Mouse (Mus musculus) kidney, embryonic 15.5 days (tissue): ENCODE data around the gene Olfr689. TPM values are rescaled to one million over a fixed set of nuclear protein-coding genes. Genes with fewer than 3 reads are reported as not detected.

Experiments used
- ATAC-seq: fragments of 200-750 bp; cut with Nextera tagmentation; replicated peaks from 2 replicates; pipeline ENCODE4 v1.8.0; 2017; ENCODE audit warnings: moderate TSS enrichment; ENCODE audit not compliant: low FRiP score
- H3K27ac ChIP-seq: fragments of 300-500 bp; sonication (generic); 2 replicates; pipeline ENCODE4 v1.5.1; 2015; ENCODE audit warnings: mild to moderate bottlenecking, inconsistent platforms
- H3K27me3 ChIP-seq: fragments of 300-500 bp; sonication (generic); 2 replicates; pipeline ENCODE4 v1.6.1; 2015; ENCODE audit warnings: inconsistent platforms
- H3K36me3 ChIP-seq: fragments of 300-500 bp; sonication (generic); 2 replicates; pipeline ENCODE4 v1.6.1; 2015; ENCODE audit warnings: inconsistent platforms
- H3K4me1 ChIP-seq: fragments of 300-500 bp; sonication (generic); 2 replicates; pipeline ENCODE4 v1.6.1; 2015; ENCODE audit warnings: inconsistent platforms
- H3K4me2 ChIP-seq: fragments of 300-500 bp; sonication (generic); 2 replicates; pipeline ENCODE4 v1.6.1; 2015; ENCODE audit warnings: moderate library complexity, mild to moderate bottlenecking, inconsistent platforms
- H3K4me3 ChIP-seq: fragments of 300-500 bp; sonication (generic); replicated peaks from 2 replicates; pipeline ENCODE4 v1.5.1; 2015; ENCODE audit warnings: mild to moderate bottlenecking, inconsistent platforms
- H3K9ac ChIP-seq: fragments of 300-500 bp; sonication (generic); 2 replicates; pipeline ENCODE4 v1.6.1; 2015; ENCODE audit warnings: mild to moderate bottlenecking, inconsistent platforms
- H3K9me3 ChIP-seq: fragments of 300-500 bp; sonication (generic); replicated peaks from 2 replicates; pipeline ENCODE4 v1.6.1; 2016; ENCODE audit warnings: inconsistent platforms
- WGBS: fragments of 180-500 bp; shearing (Covaris S2); methylation state at CpG from one replicate; pipeline ENCODE4 v1.1.7; 2015; ENCODE audit warnings: mixed read lengths; 5-methylcytosine and 5-hydroxymethylcytosine counted together
- polyA plus RNA-seq: library from polyadenylated mRNA; unstranded; fragments of >200 nt; fragmentation: Nextera tagmentation; extraction: Ambion mirVana; gene quantifications from 2 replicates; pipeline ENCODE4 v1.2.1, GENCODE M21; 2015

Olfr689 gene
- polyA plus RNA-seq, 1 experiment from 2014 or later, result not detected

- Histone ChIP-seq H3K4me3 (no peak overlapping the region), H3K4me2 (no peak overlapping the region), H3K27ac (no peak overlapping the region), H3K9me3 (no peaks in the 10 kb centered on the region), H3K9ac (no peak overlapping the region), H3K4me1 (no peaks in the 10 kb centered on the region), H3K36me3 (no peaks in the 10 kb centered on the region; the same call in 1 of the 2 replicates), H3K27me3 (no peaks in the 10 kb centered on the region)
- no peak for ATAC-seq
- 89% methylated on average over 4 of the region's 4 CpGs for WGBS
These were observed 57.6 kb downstream of the Olfr689 start for GRCm38 (mm10) chr7:105368521-105368920.

Other genes with a start within 250 kb of the Olfr689 start
- not detected in 2 replicates for gene Olfr678, start 246.7 kb upstream of the Olfr689 start, polyA plus RNA-seq
- not detected in 2 replicates for gene Olfr679, start 230.0 kb upstream of the Olfr689 start, polyA plus RNA-seq
- not detected in 2 replicates for gene Olfr680-ps1, start 218.3 kb upstream of the Olfr689 start, polyA plus RNA-seq
- not detected in 2 replicates for gene Olfr681, start 194.3 kb upstream of the Olfr689 start, polyA plus RNA-seq
- gene Olfr683, start 164.2 kb upstream of the Olfr689 start, polyA plus RNA-seq, result not detected in 2 replicates
- not detected in 2 replicates for gene Olfr684, start 147.5 kb upstream of the Olfr689 start, polyA plus RNA-seq
- gene Olfr685, start 125.2 kb upstream of the Olfr689 start, polyA plus RNA-seq, result not detected in 2 replicates
- not detected in 2 replicates for gene Olfr686, start 103.7 kb upstream of the Olfr689 start, polyA plus RNA-seq
- not detected in 2 replicates for gene Olfr688, start 23.1 kb upstream of the Olfr689 start, polyA plus RNA-seq
- not detected in 2 replicates for gene Olfr690, start 22.9 kb downstream of the Olfr689 start, polyA plus RNA-seq
- gene Olfr691, start 31.1 kb downstream of the Olfr689 start, polyA plus RNA-seq, result not detected in 2 replicates
- not detected in 2 replicates for gene Olfr692, start 57.1 kb downstream of the Olfr689 start, polyA plus RNA-seq
- not detected in 2 replicates for gene Gm5901, start 63.9 kb downstream of the Olfr689 start, polyA plus RNA-seq
- 39.1 and 47.4 TPM in 2 replicates for gene Fam160a2, start 88.9 kb downstream of the Olfr689 start, polyA plus RNA-seq
- gene Cnga4, start 93.4 kb downstream of the Olfr689 start, polyA plus RNA-seq, result 0.08 TPM in 1 of 2 replicates, not detected in the other
- 0.58 and 0.62 TPM in 2 replicates for gene Cckbr, start 114.6 kb downstream of the Olfr689 start, polyA plus RNA-seq
- 53.4 and 72.0 TPM in 2 replicates for gene Cavin3, start 171.1 kb downstream of the Olfr689 start, polyA plus RNA-seq
- gene Smpd1, start 243.2 kb downstream of the Olfr689 start, polyA plus RNA-seq, result 44.7 and 47.7 TPM in 2 replicates